ENCODE assay signal across 11 mouse cellular contexts in the genomic region with DNA sequence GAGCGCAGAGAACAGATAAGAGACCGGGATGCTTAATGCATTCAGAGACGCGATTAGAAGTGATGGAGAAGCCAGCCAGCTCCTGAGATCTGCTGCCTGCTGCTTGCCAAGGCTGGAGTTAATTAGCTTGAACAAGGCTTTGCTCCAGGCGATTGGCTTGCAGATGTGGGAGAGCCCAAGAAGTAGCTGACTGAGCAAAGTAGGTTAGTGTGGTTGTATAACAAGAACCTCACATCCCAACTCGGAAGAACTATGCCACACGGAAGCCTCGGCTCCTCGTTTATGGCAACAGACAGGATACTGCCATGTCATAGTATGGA.
DNase-seq lines count a peak whose midpoint lies in the region; ATAC-seq and TF ChIP-seq lines count a peak whose summit lies in the region.
"Had no signal": no experiment of that assay in that cellular context is flagged by ENCODE, and none has a peak within 500 bp of the region (broad histone marks: within the 10 kb centered on the region; RNA-seq: fewer than 3 reads in every experiment).

No protein-coding gene starts in this region.

- H3K4me1 ChIP-seq in forebrain, postnatal 0 days (ENCODE audit: insufficient read depth): peaks cover 5% of the 10 kb centered on the region; the same call in 1 of the 2 replicates
- H3K4me1 ChIP-seq: liver, embryonic 15.5 days; stomach, embryonic 15.5 days had no signal

- ATAC-seq in forebrain, postnatal 0 days: peak; percentile 70

- intact Hi-C loops in left cerebral cortex, postnatal 14 days (cut with DNase I): no loop called here

- no peak overlapping the region for H3K27ac ChIP-seq in forebrain, postnatal 0 days (ENCODE audit: low read depth, low read length)
- H3K27ac ChIP-seq: liver, embryonic 15.5 days; stomach, embryonic 15.5 days had no signal

- H3K9ac ChIP-seq in forebrain, postnatal 0 days: no peak overlapping the region
- H3K9ac ChIP-seq: liver, embryonic 15.5 days; stomach, embryonic 15.5 days had no signal

- H3K4me2 ChIP-seq in forebrain, postnatal 0 days (ENCODE audit: low read depth): no peak overlapping the region
- H3K4me2 ChIP-seq: liver, embryonic 15.5 days; stomach, embryonic 15.5 days had no signal

- H3K4me3 ChIP-seq in forebrain, postnatal 0 days (ENCODE audit: low read depth, low read length): no peak overlapping the region
- H3K4me3 ChIP-seq: liver, embryonic 15.5 days; stomach, embryonic 15.5 days had no signal

- WGBS in forebrain, postnatal 0 days: 35% methylated on average over 9 of the region's 9 CpGs

- H3K27me3 ChIP-seq in forebrain, postnatal 0 days (ENCODE audit: insufficient read depth, low read length): no peaks in the 10 kb centered on the region
- H3K27me3 ChIP-seq: liver, embryonic 15.5 days; stomach, embryonic 15.5 days had no signal

- peak; percentile 21 for DNase-seq in layer of hippocampus, adult 11-12 months (ENCODE audit: low spot score)
- no peak for DNase-seq in layer of hippocampus, adult 9-10 months (ENCODE audit: low spot score)
- peak; percentile 67 for DNase-seq in forebrain, postnatal 0 days
- peak; percentile 21 to 32 for DNase-seq in left cerebral cortex, postnatal 14 days (ENCODE audit: low spot score in 2 of 2)
- peak; percentile 20 to 39 for DNase-seq in right cerebral cortex, postnatal 36 days (ENCODE audit: low spot score in 2 of 2)
- DNase-seq in kidney, adult 8-10 months: no peak
- no peak for DNase-seq in gastrocnemius, postnatal 4 days (ENCODE audit: low spot score in 2 of 2)
- DNase-seq in lung, postnatal 36 days: no peak

- no peaks in the 10 kb centered on the region for H3K36me3 ChIP-seq in forebrain, postnatal 0 days (ENCODE audit: insufficient read depth)
- H3K36me3 ChIP-seq: G1E; liver, embryonic 15.5 days; stomach, embryonic 15.5 days had no signal

- no peaks in the 10 kb centered on the region for H3K9me3 ChIP-seq in forebrain, postnatal 0 days (ENCODE audit: low read length)
- H3K9me3 ChIP-seq: G1E; liver, embryonic 15.5 days; stomach, embryonic 15.5 days had no signal

- TF ChIP-seq CTCF in forebrain, postnatal 0 days (IDR thresholded peaks at IDR 0.05; ENCODE audit: low read depth): no peak

Comparison
In these comparisons a context has a peak if more than half of its experiments do, and no peak if none do; other contexts are left out.
1. DNase-seq: peak in layer of hippocampus, adult 11-12 months (single experiment), forebrain, postnatal 0 days (single experiment), left cerebral cortex, postnatal 14 days (2 of 2) and right cerebral cortex, postnatal 36 days (2 of 2); none in layer of hippocampus, adult 9-10 months (single experiment), kidney, adult 8-10 months (0 of 2), gastrocnemius, postnatal 4 days (0 of 2) and lung, postnatal 36 days (single experiment).